Mouse (Mus musculus) MEL (cell line): ENCODE measurements around the gene Grm5. TPM values are rescaled to one million over a fixed set of nuclear protein-coding genes. Genes with fewer than 3 reads are reported as not detected.

Experiments
- DNase-seq: peaks from one replicate; pipeline ENCODE4 v3.0.0; 2011; ENCODE audit warnings: low read depth, low spot score
- H3K27ac ChIP-seq: 2 replicates; pipeline ENCODE4 v1.5.1; 2012; ENCODE audit warnings: low read depth, mild to moderate bottlenecking, control low read depth, low read length, moderate library complexity; ENCODE audit not compliant: control insufficient read depth
- H3K27me3 ChIP-seq, 2 experiments: fragments of 150-350 bp in 1 of 2; sonication (generic) in 1 of 2; 2 replicates each; pipeline ENCODE4 v1.6.1; 2012; ENCODE audit warnings: low read length in 2 of 2, mild to moderate bottlenecking in 2 of 2, improper control_type of control experiment in 1 of 2, moderate library complexity in 1 of 2; ENCODE audit not compliant: insufficient read depth in 2 of 2, control insufficient read depth in 1 of 2
- H3K36me3 ChIP-seq, 2 experiments: 2 replicates each; pipeline ENCODE4 v1.6.1; 2012 to 2014; ENCODE audit warnings: low read length in 2 of 2, improper control_type of control experiment in 1 of 2, inconsistent platforms in 1 of 2, mild to moderate bottlenecking in 1 of 2; ENCODE audit not compliant: insufficient read depth in 2 of 2, control insufficient read depth in 1 of 2
- H3K4me1 ChIP-seq, 2 experiments: fragments of 150-350 bp in 1 of 2; sonication (generic) in 1 of 2; 2 replicates each; pipeline ENCODE4 v1.6.1; 2012; ENCODE audit warnings: low read length in 2 of 2, improper control_type of control experiment in 1 of 2, mild to moderate bottlenecking in 1 of 2; ENCODE audit not compliant: insufficient read depth in 2 of 2, control insufficient read depth in 1 of 2
- H3K4me3 ChIP-seq, 2 experiments: fragments of 150-350 bp in 1 of 2; sonication (generic) in 1 of 2; 2 replicates each; pipeline ENCODE4 v1.5.1; 2012; ENCODE audit warnings: low read depth in 2 of 2, low read length in 2 of 2, mild to moderate bottlenecking in 2 of 2, moderate library complexity in 2 of 2, control low read depth in 1 of 2, improper control_type of control experiment in 1 of 2; ENCODE audit not compliant: control insufficient read depth in 1 of 2, insufficient read depth in 1 of 2
- H3K79me2 ChIP-seq: 2 replicates; pipeline ENCODE4 v1.6.1; 2012; ENCODE audit warnings: mild to moderate bottlenecking, low read length, moderate library complexity; ENCODE audit not compliant: control insufficient read depth, poor library complexity, insufficient read depth
- H3K9ac ChIP-seq: 2 replicates; pipeline ENCODE4 v1.6.1; 2012; ENCODE audit warnings: low read depth, mild to moderate bottlenecking, control low read depth, low read length, moderate library complexity; ENCODE audit not compliant: control insufficient read depth, poor library complexity, severe bottlenecking
- H3K9me3 ChIP-seq: fragments of 150-350 bp; sonication (generic); replicated peaks from 2 replicates; pipeline ENCODE4 v1.6.1; 2012; ENCODE audit warnings: mild to moderate bottlenecking, low read length, improper control_type of control experiment, moderate library complexity; ENCODE audit not compliant: insufficient read depth
- CHD1 ChIP-seq: IDR thresholded peaks from 2 replicates; pipeline ENCODE4 v1.6.1; 2012; ENCODE audit warnings: low read depth, mild to moderate bottlenecking, inconsistent platforms, low read length, improper control_type of control experiment
- CHD2 ChIP-seq: IDR thresholded peaks from 2 replicates; pipeline ENCODE4 v1.6.1; 2011; ENCODE audit warnings: low read length, improper control_type of control experiment
- EP300 ChIP-seq, 2 experiments: IDR thresholded peaks; 2 replicates each; pipeline ENCODE4 v1.6.1; 2011; ENCODE audit warnings: improper control_type of control experiment in 2 of 2, low read length in 2 of 2, low read depth in 1 of 2, mild to moderate bottlenecking in 1 of 2
- MAZ ChIP-seq: IDR thresholded peaks from 2 replicates; pipeline ENCODE4 v1.6.1; 2012; ENCODE audit warnings: low read depth, mild to moderate bottlenecking, inconsistent platforms, low read length, improper control_type of control experiment
- MEF2A ChIP-seq: IDR thresholded peaks from 2 replicates; pipeline ENCODE4 v1.6.1; 2014; ENCODE audit warnings: low read depth, mild to moderate bottlenecking, inconsistent platforms, low read length, improper control_type of control experiment; ENCODE audit not compliant: poor library complexity, insufficient replicate concordance, severe bottlenecking; ENCODE audit errors: extremely low read depth
- MXI1 ChIP-seq: IDR thresholded peaks from 2 replicates; pipeline ENCODE4 v1.6.1; 2011; ENCODE audit warnings: mild to moderate bottlenecking, low read depth, low read length, improper control_type of control experiment
- NELFE ChIP-seq: IDR thresholded peaks from 2 replicates; pipeline ENCODE4 v1.6.1; 2011; ENCODE audit warnings: low read depth, low read length, improper control_type of control experiment
- NRF1 ChIP-seq: IDR thresholded peaks from 2 replicates; pipeline ENCODE4 v1.6.1; 2014; ENCODE audit warnings: low read depth, mild to moderate bottlenecking, inconsistent platforms, low read length, improper control_type of control experiment, moderate library complexity; ENCODE audit not compliant: poor library complexity, insufficient read depth, severe bottlenecking
- POLR2AphosphoS2 ChIP-seq: IDR thresholded peaks from 2 replicates; pipeline ENCODE4 v1.6.1; 2011; ENCODE audit warnings: low read length, improper control_type of control experiment
- POLR2AphosphoS5 ChIP-seq: IDR thresholded peaks from 2 replicates; pipeline ENCODE4 v1.6.1; 2012; ENCODE audit warnings: low read depth, borderline replicate concordance, mild to moderate bottlenecking, inconsistent platforms, low read length, moderate library complexity, mixed read lengths
- SMC3 ChIP-seq: IDR thresholded peaks from 2 replicates; pipeline ENCODE4 v1.6.1; 2011; ENCODE audit warnings: low read depth, low read length, improper control_type of control experiment
- TAL1 ChIP-seq: IDR thresholded peaks from 2 replicates; pipeline ENCODE4 v1.6.1; 2012; ENCODE audit warnings: mild to moderate bottlenecking, inconsistent platforms, low read length, moderate library complexity, mixed read lengths
- TBP ChIP-seq: IDR thresholded peaks from 2 replicates; pipeline ENCODE4 v1.8.0; 2011; ENCODE audit warnings: low read depth, low read length, improper control_type of control experiment
- USF1 ChIP-seq: IDR thresholded peaks from 2 replicates; pipeline ENCODE4 v1.6.1; 2014; ENCODE audit warnings: low read depth, mild to moderate bottlenecking, inconsistent platforms, low read length, improper control_type of control experiment, moderate library complexity
- USF2 ChIP-seq, 2 experiments: IDR thresholded peaks; 2 replicates each; pipeline ENCODE4 v1.6.1; 2011 to 2012; ENCODE audit warnings: improper control_type of control experiment in 2 of 2, low read length in 2 of 2, borderline replicate concordance in 1 of 2, inconsistent platforms in 1 of 2, low read depth in 1 of 2, mild to moderate bottlenecking in 1 of 2; ENCODE audit not compliant: insufficient read depth in 1 of 2
- ZKSCAN1 ChIP-seq: IDR thresholded peaks from 2 replicates; pipeline ENCODE4 v1.6.1; 2012; ENCODE audit warnings: low read depth, mild to moderate bottlenecking, inconsistent platforms, low read length, improper control_type of control experiment, moderate library complexity
- polyA plus RNA-seq, 2 experiments: library from polyadenylated mRNA; stranded (reverse) in 1 of 2; unstranded in 1 of 2; fragments of >175 nt in 1 of 2; fragments of >200 nt in 1 of 2; gene quantifications; 2 replicates each; pipeline versions ENCODE4 v1.2.1 to v1.2.4; 2012; ENCODE audit warnings: low replicate concordance in 2 of 2, low read depth in 1 of 2; ENCODE audit not compliant: insufficient read length in 2 of 2, insufficient read depth in 1 of 2, missing spikeins in 1 of 2
- total RNA-seq: library from RNA; depleted of rRNA; stranded (reverse); fragments of 300-350 nt; gene quantifications from 2 replicates; pipeline ENCODE4 v1.2.3, GENCODE M21; 2012

Grm5 gene
- total and polyA plus RNA-seq, 3 experiments = 0.39 to 0.46 TPM; not detected in 1

GRCm38 (mm10) chr7:87734511-87734910, 150.5 kb downstream of the Grm5 start:
- Histone ChIP-seq H3K27me3 (no peaks in the 10 kb centered on the region), H3K9ac (no peak overlapping the region), H3K9me3 (no peaks in the 10 kb centered on the region), H3K4me1 (no peaks in the 10 kb centered on the region), H3K79me2 (no peaks in the 10 kb centered on the region), H3K4me3 (no peak overlapping the region), H3K27ac (no peak overlapping the region), H3K36me3 (no peaks in the 10 kb centered on the region)
- TF ChIP-seq CHD1 = no peak
- TF ChIP-seq POLR2AphosphoS5 = no peak
- TF ChIP-seq CHD2 = no peak
- TF ChIP-seq EP300 (IDR thresholded peaks at IDR 0.05; ENCODE audit: low read depth in 1 of 2, low read length in 2 of 2) = no peak
- TF ChIP-seq MXI1 = no peak
- no peak for TF ChIP-seq TBP
- no peak for TF ChIP-seq USF2 (IDR thresholded peaks at IDR 0.05; ENCODE audit: borderline replicate concordance in 1 of 2, insufficient read depth in 1 of 2, low read depth in 1 of 2, low read length in 2 of 2)
- TF ChIP-seq POLR2AphosphoS2 = no peak
- TF ChIP-seq TAL1 = no peak
- TF ChIP-seq MEF2A = no peak
- no peak for TF ChIP-seq MAZ
- TF ChIP-seq USF1 = no peak
- TF ChIP-seq SMC3 = no peak
- TF ChIP-seq NRF1 = no peak
- no peak for DNase-seq

GRCm38 (mm10) chr7:87761945-87762344, 178.0 kb downstream of the Grm5 start:
- Histone ChIP-seq H3K27me3 (no peaks in the 10 kb centered on the region), H3K4me1 (no peaks in the 10 kb centered on the region), H3K9me3 (no peaks in the 10 kb centered on the region), H3K4me3 (no peak overlapping the region), H3K79me2 (no peaks in the 10 kb centered on the region), H3K9ac (no peak overlapping the region), H3K27ac (no peak overlapping the region), H3K36me3 (no peaks in the 10 kb centered on the region)
- TF ChIP-seq ZKSCAN1 (no peak), SMC3 (no peak), NRF1 (no peak), NELFE (no peak)
- no peak for DNase-seq
